Mouse (Mus musculus) kidney, postnatal 36 days (tissue): Measurements from ENCODE around the gene Olfr1389.
"Not testable (repeated sequence)": the region's sequence is repeated elsewhere in the genome, so short reads cannot be mapped to it uniquely, and the experiment has no call there.

ENCODE experiments used
- DNase-seq, 2 experiments: peaks; one replicate each; pipeline ENCODE4 v3.0.0; 2021 to 2022; ENCODE audit warnings: mixed read lengths in 2 of 2

The Olfr1389 gene

GRCm38 (mm10) chr11:49422767-49423166 is at the start of gene Olfr1389:
Gene Olfr1389, plus strand, starts transcription at chr11:49423067.
- DNase-seq: no peak

GRCm38 (mm10) chr11:49383133-49383532 is 39.7 kb upstream of the Olfr1389 start:
- no peak for DNase-seq

GRCm38 (mm10) chr11:49386118-49386517 is 36.7 kb upstream of the Olfr1389 start:
- not testable (repeated sequence) for DNase-seq

GRCm38 (mm10) chr11:49392707-49393106 is 30.2 kb upstream of the Olfr1389 start:
- DNase-seq: not testable (repeated sequence)

- no peak for DNase-seq
Measured at GRCm38 (mm10) chr11:49406784-49407183, 16.1 kb upstream of the Olfr1389 start.

- DNase-seq: peak; percentile 19 to 52
Measured at GRCm38 (mm10) chr11:49410540-49410939, 12.3 kb upstream of the Olfr1389 start.

GRCm38 (mm10) chr11:49425257-49425927 is 2.5 kb downstream of the Olfr1389 start:
- DNase-seq: no peak

GRCm38 (mm10) chr11:49429641-49430040 is 6.8 kb downstream of the Olfr1389 start:
- no peak for DNase-seq

GRCm38 (mm10) chr11:49436411-49436810 is 13.5 kb downstream of the Olfr1389 start, which contains the start of gene Olfr1388:
Gene Olfr1388, plus strand, starts transcription at chr11:49436624.
- no peak for DNase-seq

GRCm38 (mm10) chr11:49455043-49455442 is 32.2 kb downstream of the Olfr1389 start, which contains the start of gene Olfr1387:
Gene Olfr1387, plus strand, starts transcription at chr11:49455343.
- no peak for DNase-seq

- not testable (repeated sequence) for DNase-seq
Measured at GRCm38 (mm10) chr11:49464746-49465145, 41.9 kb downstream of the Olfr1389 start, which contains the start of gene Olfr1386. Gene Olfr1386, plus strand, starts transcription at chr11:49465046.
